Mouse (Mus musculus): ENCODE data around the gene Prss22.
"Not testable (repeated sequence)": the region's sequence is repeated elsewhere in the genome, so short reads cannot be mapped to it uniquely, and the experiment has no call there.

Gene Prss22

GRCm38 (mm10) chr17:23995421-23995820, 2.5 kb downstream of the Prss22 start:
- no peak for DNase-seq (ENCODE audit: low spot score in 2 of 2)

GRCm38 (mm10) chr17:23994667-23995066, 3.2 kb downstream of the Prss22 start:
- DNase-seq (ENCODE audit: low spot score in 2 of 2): no peak

GRCm38 (mm10) chr17:23993559-23994428, 4.1 kb downstream of the Prss22 start:
- peak; percentile 86 to 94 for DNase-seq (ENCODE audit: low spot score in 2 of 2)

GRCm38 (mm10) chr17:23992789-23993553, 4.9 kb downstream of the Prss22 start:
- no peak for DNase-seq (ENCODE audit: low spot score in 2 of 2)

GRCm38 (mm10) chr17:23989802-23990201, 8.1 kb downstream of the Prss22 start:
- DNase-seq (ENCODE audit: low spot score in 2 of 2): no peak

- no peak for DNase-seq (ENCODE audit: low spot score in 2 of 2)
Measured at GRCm38 (mm10) chr17:23984989-23985388, 12.9 kb downstream of the Prss22 start.

- no peak for DNase-seq (ENCODE audit: low spot score in 2 of 2)
Measured at GRCm38 (mm10) chr17:23982912-23983311, 15.0 kb downstream of the Prss22 start.

GRCm38 (mm10) chr17:23980297-23980909, 17.5 kb downstream of the Prss22 start, which contains the start of gene Prss30:
Gene Prss30, minus strand, starts transcription at chr17:23980566.
- DNase-seq (ENCODE audit: low spot score in 2 of 2): no peak

- DNase-seq (ENCODE audit: low spot score in 2 of 2): no peak
Measured at GRCm38 (mm10) chr17:23979471-23979870, 18.4 kb downstream of the Prss22 start.

GRCm38 (mm10) chr17:23976665-23977064, 21.2 kb downstream of the Prss22 start:
- DNase-seq (ENCODE audit: low spot score in 2 of 2): no peak

- peak in 1 of 2 experiments; percentile 55 for DNase-seq (ENCODE audit: low spot score in 2 of 2)
Measured at GRCm38 (mm10) chr17:23971315-23971714, 26.6 kb downstream of the Prss22 start.

- peak; percentile 70 to 89 for DNase-seq (ENCODE audit: low spot score in 2 of 2)
Measured at GRCm38 (mm10) chr17:23969231-23969630, 28.7 kb downstream of the Prss22 start.

- peak in 1 of 2 experiments; percentile 58 for DNase-seq (ENCODE audit: low spot score in 2 of 2)
Measured at GRCm38 (mm10) chr17:23968780-23969179, 29.1 kb downstream of the Prss22 start.

GRCm38 (mm10) chr17:23966658-23967401, 31.1 kb downstream of the Prss22 start:
- peak in 1 of 2 experiments; percentile 56 for DNase-seq (ENCODE audit: low spot score in 2 of 2)

GRCm38 (mm10) chr17:23965805-23966425, 32.0 kb downstream of the Prss22 start:
- peak in 1 of 2 experiments; percentile 52 for DNase-seq (ENCODE audit: low spot score in 2 of 2)

GRCm38 (mm10) chr17:23961573-23962122, 36.3 kb downstream of the Prss22 start:
- no peak for DNase-seq (ENCODE audit: low spot score in 2 of 2)

- DNase-seq (ENCODE audit: low spot score in 2 of 2): peak; percentile 61 to 83
Measured at GRCm38 (mm10) chr17:23960084-23960738, 37.7 kb downstream of the Prss22 start.

- no peak for DNase-seq (ENCODE audit: low spot score in 2 of 2)
Measured at GRCm38 (mm10) chr17:23955174-23955573, 42.7 kb downstream of the Prss22 start, which contains the start of gene Sbpl. Gene Sbpl, minus strand, starts transcription at chr17:23955274.

GRCm38 (mm10) chr17:23950828-23951227, 47.1 kb downstream of the Prss22 start:
- DNase-seq (ENCODE audit: low spot score in 2 of 2): not testable (repeated sequence)

- no peak for DNase-seq (ENCODE audit: low spot score in 2 of 2)
Measured at GRCm38 (mm10) chr17:23949068-23949467, 48.8 kb downstream of the Prss22 start.
